Mouse (Mus musculus): ENCODE data around the gene Arpc2.

GRCm38 (mm10) chr1:74285212-74286010 lies 49.5 kb downstream of the Arpc2 start:
- no peak for TF ChIP-seq CTCF (conservative IDR thresholded peaks at IDR 0.05; ENCODE audit: low read length)
- no peak for TF ChIP-seq POU5F1 (IDR thresholded peaks at IDR 0.05; ENCODE audit: borderline replicate concordance, low read length)
